Mouse (Mus musculus) gastrocnemius, adult 2 months (tissue): Measurements from ENCODE around the gene Cpz. TPM values are rescaled to one million over a fixed set of nuclear protein-coding genes. Genes with fewer than 3 reads are reported as not detected.

Experiments
- DNase-seq: peaks from one replicate; pipeline ENCODE4 v3.0.0; 2022
- H3K27ac ChIP-seq: fragments of 200-600 bp; 2 replicates; pipeline ENCODE4 v1.8.1; 2022; ENCODE audit warnings: mild to moderate bottlenecking
- H3K4me3 ChIP-seq: fragments of 200-600 bp; 2 replicates; pipeline ENCODE4 v1.8.1; 2022; ENCODE audit warnings: mild to moderate bottlenecking, moderate library complexity
- CTCF ChIP-seq: fragments of 200-600 bp; IDR thresholded peaks from 2 replicates; pipeline ENCODE4 v1.8.1; 2022; ENCODE audit warnings: antibody characterized with exemption, mild to moderate bottlenecking, moderate library complexity
- intact Hi-C: fragments of 180-260 bp; cut with DNase I; formaldehyde crosslinking; loops from one replicate; pipeline ENCODE4 v1.15.1; 2025
- total RNA-seq, 2 experiments: library from RNA; stranded (reverse); gene quantifications; 2 replicates each; pipeline ENCODE4 v1.2.3; 2021

Cpz gene
- total RNA-seq, 2 experiments from 2014 or later, result 0.13 to 0.89 TPM

- peak overlapping the region; percentile 43 for H3K27ac ChIP-seq
- H3K4me3 ChIP-seq, result no peak overlapping the region
- no peak for TF ChIP-seq CTCF
- DNase-seq, result peak; percentile 60
- intact Hi-C loops, result no loop called here
Measured at GRCm38 (mm10) chr5:35551855-35552837, 26.6 kb upstream of the Cpz start.

DNA sequence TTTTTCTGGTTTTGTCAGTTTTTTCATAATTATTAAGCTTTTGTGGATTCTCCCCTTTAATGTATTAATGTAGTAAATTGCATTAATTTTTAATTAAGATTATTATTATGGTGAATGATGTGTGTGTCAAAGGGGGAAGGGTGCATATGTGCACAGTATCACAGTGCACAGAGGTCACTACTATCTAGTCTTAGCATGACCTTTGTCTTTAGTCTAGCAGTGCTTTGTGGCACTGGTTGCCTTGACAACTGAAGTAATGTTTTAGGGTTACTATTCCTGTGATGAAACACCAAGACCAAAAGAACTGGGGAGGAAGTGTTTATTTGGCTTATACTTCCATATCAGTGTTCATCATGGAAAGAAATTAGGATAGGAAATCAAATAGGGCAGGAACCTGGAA, 20.6 kb upstream of the Cpz start:
- no peak for DNase-seq
- Histone ChIP-seq H3K27ac (no peak overlapping the region), H3K4me3 (no peak overlapping the region)
- intact Hi-C loops, result no loop called here
- TF ChIP-seq CTCF, result no peak

DNA sequence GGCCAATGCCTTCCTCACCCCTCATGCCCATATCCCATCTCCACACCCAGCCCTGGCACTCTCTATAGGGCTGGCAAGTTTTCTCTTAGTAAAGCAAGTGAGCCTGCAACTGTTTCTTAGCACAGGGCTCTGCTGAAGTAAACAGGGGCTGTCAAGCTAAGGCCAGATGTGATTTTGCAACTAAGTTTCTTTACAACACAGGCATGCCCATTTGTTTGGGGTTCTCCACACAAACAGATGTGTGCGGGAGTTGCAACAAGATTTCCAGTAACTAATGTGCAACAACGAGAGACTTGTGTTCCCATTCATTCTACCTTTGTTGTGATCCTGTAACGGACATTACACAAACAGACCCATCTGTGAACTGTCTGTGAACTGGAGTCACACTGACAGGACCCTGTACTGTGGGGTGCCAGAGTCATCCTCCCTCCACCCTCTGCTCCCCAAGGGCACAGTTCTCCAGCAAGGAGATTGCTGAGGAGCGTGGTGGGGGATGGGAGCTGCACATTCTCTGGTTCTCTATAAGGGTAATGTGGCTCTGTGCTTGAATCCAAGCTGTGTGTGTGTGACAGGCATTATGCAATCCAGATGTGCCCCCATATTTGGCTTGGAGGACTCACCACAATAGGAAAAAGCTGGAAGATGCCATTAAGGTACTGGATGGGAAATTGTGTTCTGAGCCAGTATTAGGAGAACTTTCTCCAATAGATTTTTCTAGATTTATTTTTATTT, 15.7 kb upstream of the Cpz start:
- H3K27ac ChIP-seq, result no peak overlapping the region
- no peak for DNase-seq
- no peak overlapping the region for H3K4me3 ChIP-seq
- no peak for TF ChIP-seq CTCF
- intact Hi-C loops, result no loop called here

DNA sequence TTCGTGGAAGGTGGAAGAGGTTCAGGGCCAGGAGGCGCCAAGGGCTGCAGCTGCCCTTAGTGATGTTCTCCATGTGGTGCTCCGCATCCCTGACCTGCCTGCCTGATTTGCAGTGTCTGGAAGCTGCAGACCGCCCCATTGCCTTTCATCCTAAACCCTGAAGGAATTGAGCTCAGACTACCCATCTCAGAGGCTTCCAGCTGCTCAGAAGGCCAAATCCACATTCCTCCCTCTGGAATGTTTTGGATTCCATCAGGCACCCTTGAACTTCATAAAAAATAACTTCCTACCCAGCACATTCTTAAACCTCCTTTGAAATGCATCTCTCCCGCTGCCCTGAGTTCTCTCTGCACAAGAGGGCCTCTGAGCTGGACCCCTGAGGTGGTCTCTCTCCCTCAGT, 15.1 kb upstream of the Cpz start:
- H3K27ac ChIP-seq, result no peak overlapping the region
- TF ChIP-seq CTCF, result no peak
- DNase-seq, result no peak
- intact Hi-C loops, result no loop called here
- H3K4me3 ChIP-seq, result no peak overlapping the region

GRCm38 (mm10) chr5:35539576-35539975, 14.1 kb upstream of the Cpz start:
- no peak overlapping the region for H3K27ac ChIP-seq
- no peak overlapping the region for H3K4me3 ChIP-seq
- no peak for TF ChIP-seq CTCF
- DNase-seq, result no peak
- intact Hi-C loops, result no loop called here

DNA sequence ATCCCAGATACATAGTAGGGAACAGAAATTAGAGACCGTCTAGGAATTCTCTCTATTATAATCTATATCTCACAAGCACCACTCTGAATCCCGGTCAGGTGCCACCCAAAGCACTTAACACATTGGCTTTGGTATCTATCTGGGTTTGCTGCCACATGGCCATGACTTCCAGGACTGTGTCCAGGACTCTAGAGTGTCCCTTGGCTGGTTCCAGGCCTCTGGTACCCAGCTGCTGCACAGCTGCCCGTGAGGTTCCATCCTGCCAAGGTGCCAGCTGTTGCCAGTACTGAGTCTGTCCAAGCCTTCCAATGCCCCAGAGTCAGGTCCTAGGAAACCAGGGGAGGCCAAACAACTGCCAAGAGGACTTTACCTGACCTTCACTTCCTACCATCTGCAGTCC, 12.5 kb upstream of the Cpz start:
- Histone ChIP-seq H3K27ac (no peak overlapping the region), H3K4me3 (no peak overlapping the region)
- DNase-seq, result peak; percentile 40
- intact Hi-C loops, result no loop called here
- TF ChIP-seq CTCF, result no peak

GRCm38 (mm10) chr5:35537474-35537873, 12.0 kb upstream of the Cpz start:
- Histone ChIP-seq H3K4me3 (no peak overlapping the region), H3K27ac (no peak overlapping the region)
- no peak for TF ChIP-seq CTCF
- DNase-seq, result no peak
- intact Hi-C loops, result no loop called here

- intact Hi-C loops, result no loop called here
- TF ChIP-seq CTCF, result peak; percentile 48
- H3K27ac ChIP-seq, result no peak overlapping the region
- no peak for DNase-seq
- H3K4me3 ChIP-seq, result no peak overlapping the region
Measured at GRCm38 (mm10) chr5:35536271-35536670, 10.8 kb upstream of the Cpz start.

GRCm38 (mm10) chr5:35531586-35531985, 6.1 kb upstream of the Cpz start:
- Histone ChIP-seq H3K27ac (no peak overlapping the region), H3K4me3 (no peak overlapping the region)
- TF ChIP-seq CTCF, result no peak
- DNase-seq, result peak; percentile 44
- intact Hi-C loops, result no loop called here

DNA sequence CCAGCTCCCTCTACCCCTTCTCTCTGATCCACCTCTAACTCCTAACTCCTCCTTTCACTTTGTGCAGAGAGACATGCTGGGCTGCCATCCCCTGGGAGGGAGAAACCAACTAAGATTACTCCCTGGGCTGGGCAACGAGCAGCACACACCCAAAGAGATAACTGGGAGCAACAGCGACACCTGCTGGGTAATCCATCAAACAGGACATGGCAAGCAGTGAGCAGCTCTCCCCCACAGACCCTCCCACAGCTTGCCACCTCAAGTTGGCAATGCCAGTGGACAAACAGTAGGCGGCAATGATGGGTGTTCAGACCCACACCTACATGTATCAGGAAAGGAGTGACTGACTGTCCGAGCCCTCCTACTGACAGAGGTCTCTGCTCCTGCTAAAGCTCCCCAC, 4.9 kb upstream of the Cpz start:
- TF ChIP-seq CTCF, result peak; percentile 64

GRCm38 (mm10) chr5:35524381-35524780, 1.1 kb downstream of the Cpz start:
- intact Hi-C loops, result no loop called here
- no peak for TF ChIP-seq CTCF

More for the DNA sequence above, 4.9 kb upstream of the Cpz start:
- Histone ChIP-seq H3K4me3 (no peak overlapping the region), H3K27ac (no peak overlapping the region)
- DNase-seq, result peak; percentile 48
- intact Hi-C loops, result no loop called here

GRCm38 (mm10) chr5:35523735-35524134, 1.8 kb downstream of the Cpz start:
- Histone ChIP-seq H3K27ac (no peak overlapping the region), H3K4me3 (no peak overlapping the region)
- DNase-seq, result peak; percentile 73
- peak; percentile 89 for TF ChIP-seq CTCF
- intact Hi-C loops, result loop anchor here (1.0 kb wide), 1 partner anchor 40 kb away; no protein-coding TSS in a partner anchor

More at GRCm38 (mm10) chr5:35524381-35524780, 1.1 kb downstream of the Cpz start:
- H3K27ac ChIP-seq, result no peak overlapping the region
- no peak overlapping the region for H3K4me3 ChIP-seq
- DNase-seq, result no peak

DNA sequence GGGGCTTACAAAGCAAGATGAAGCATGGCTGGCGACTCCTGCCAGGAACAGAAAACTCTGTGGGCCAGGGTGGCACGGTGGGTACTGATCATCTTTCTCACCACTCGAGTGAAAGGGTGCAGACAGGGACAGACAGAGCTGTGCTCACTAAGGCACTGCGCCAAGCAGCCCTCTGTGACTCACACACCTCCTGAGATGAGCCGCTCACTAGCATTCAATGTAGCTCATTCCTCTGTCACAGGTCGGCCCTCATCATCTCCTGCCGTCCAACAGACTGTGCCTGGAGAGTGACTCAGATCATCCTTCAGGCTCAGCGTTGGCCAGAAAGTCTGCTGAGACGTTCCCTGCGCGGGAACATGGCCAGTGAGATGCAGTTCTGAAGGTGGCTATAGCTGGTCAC, 8.7 kb downstream of the Cpz start:
- H3K4me3 ChIP-seq, result no peak overlapping the region
- peak; percentile 16 for DNase-seq
- H3K27ac ChIP-seq, result no peak overlapping the region
- TF ChIP-seq CTCF, result no peak
- intact Hi-C loops, result no loop called here
